Mouse (Mus musculus) urinary bladder, postnatal 36 days (tissue): ENCODE data around the gene Pfkp.

Experiments used
- DNase-seq, 2 experiments: peaks; one replicate each; pipeline ENCODE4 v3.0.0; 2022; ENCODE audit warnings: low spot score in 2 of 2, mixed read lengths in 1 of 2

Gene Pfkp

DNA sequence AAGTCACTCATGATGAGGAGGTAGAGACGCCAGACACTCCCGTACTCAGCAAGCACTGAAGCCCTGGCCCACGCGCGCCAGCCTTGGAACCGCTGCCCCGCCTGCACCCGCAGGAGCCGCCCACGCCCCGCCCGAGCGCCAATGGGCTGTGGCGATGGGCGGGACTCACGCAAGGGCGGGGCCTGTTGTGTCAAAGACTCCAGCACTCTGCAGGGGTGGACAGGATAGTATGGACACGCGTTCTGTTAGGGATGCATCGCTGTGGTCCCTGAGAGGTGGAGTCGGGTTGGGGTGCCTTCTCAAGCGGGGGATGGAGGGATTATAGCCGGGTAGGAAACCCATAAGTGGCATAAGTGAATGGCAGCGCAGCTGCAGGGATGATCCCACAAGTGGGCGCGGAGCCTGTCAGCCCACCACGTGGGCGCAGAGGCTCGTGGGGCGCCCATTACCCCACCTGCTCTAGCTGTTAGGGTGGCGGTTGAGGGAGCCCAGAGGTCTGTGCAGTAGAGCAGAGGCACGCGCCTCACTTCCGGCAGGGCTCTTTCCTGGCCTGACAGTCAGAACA, at the start of gene Pfkp:
Gene Pfkp (minus strand): TSS at position 109 of the 565 bp plus-strand sequence.
- peak; percentile 82 to 86 for DNase-seq

DNA sequence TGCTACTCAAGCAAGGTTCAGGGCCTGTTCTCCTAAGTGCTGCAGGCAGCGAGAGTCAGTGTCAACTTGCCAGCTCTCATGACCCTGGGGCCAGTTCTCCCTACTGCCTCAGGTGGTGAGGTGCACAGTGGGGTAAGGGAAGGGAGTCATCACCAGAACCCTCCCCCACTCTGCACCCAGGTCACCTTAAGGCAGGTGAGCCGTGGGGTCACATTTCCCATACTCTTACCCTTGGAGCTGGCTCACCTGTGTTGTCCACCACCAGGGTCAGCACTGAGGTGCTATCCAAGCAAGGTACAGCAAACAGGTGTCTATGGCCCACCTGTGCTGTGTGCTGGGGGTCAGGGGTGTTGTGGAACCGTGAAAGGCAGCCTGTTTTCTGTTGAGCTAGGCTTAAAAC, 42.0 kb upstream of the Pfkp start:
- DNase-seq: no peak

DNA sequence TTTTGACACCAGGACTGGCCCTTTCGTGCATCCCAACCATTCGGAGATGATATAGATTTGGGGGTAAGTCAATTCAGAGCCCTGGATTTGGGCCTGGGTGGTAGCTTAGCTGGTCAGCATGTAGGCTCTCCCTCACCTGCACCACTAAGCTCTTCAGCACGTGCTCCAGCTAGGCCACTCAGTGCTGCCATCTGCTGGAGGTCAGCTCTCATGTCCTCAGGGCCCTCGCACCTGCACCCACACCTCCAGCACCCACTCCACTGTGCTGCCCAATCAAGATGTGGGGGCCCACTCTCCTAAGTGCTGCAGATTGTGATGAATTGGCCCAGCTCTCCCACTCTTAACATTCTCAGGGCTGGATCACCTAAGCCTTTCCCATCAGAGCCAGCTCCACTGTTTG, 41.4 kb upstream of the Pfkp start:
- peak in 1 of 2 experiments; percentile 18 for DNase-seq

DNA sequence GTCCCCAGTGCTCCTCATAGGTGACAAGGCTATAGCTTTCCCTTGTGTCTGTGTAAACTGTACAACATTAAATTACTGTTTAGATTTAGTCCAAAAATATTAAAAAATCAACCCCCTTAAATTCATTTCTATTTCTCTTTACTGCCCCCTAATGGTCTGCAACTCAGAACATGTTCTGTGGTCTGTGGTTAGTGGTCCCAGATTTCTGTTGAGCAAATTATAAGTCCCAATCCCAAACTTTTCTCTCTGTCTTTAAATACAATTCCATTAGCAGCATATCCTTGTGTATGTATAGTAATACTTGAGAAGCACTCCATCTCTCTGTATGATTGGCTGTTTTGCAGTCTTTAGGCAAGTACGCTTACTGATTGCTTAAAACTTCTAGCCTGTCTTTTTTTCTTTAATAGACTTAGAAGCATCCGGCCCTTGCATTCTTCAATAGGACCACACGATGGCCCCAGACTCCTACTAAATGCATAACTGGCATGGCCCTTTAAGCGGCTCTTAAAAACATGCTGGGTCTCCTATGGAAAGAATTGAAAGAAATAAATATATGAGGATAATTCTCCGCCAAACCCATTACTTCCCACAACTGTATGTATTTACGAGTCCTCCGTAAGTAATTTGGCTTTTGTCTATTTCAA, 40.3 kb upstream of the Pfkp start:
- peak; percentile 13 to 15 for DNase-seq

DNA sequence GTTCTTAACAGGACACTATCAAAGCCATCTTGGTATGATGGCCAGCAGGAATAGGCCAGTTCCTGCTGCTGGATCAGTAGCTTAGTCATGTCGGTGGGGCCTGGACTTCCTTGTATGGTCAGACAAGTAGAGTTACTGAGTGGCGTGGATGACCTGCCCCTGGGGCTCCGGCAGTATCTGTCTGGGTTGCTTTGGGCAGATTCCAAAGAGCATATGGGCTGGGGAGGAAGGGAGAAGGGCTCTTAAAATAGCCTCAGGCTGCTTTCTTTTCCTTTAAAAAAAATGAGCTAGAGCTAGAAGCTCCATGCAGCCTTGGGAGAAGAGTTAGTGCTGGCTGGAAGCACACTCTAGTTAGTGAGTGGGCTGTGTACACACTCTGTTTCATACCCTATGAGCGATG, 18.3 kb upstream of the Pfkp start:
- no peak for DNase-seq

DNA sequence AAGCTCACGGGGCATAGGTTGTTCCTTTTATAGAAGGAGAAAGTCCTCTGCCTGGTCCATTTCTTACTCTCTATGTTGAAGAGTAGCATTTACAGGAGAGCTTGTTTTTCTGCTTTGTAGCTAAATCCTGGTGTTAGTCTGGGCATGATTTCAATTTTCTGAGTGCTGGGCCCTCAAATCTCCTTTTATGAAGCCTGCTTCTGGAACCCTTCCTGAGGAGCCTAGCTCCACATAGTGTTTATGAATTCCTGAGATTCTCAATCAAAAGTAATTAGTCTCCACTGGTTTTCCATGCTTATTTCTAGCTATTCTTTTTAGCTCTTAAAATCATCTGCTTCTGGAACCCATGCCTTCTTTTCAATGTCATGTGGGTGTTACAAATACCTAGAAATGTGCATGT, 16.9 kb upstream of the Pfkp start:
- no peak for DNase-seq

DNA sequence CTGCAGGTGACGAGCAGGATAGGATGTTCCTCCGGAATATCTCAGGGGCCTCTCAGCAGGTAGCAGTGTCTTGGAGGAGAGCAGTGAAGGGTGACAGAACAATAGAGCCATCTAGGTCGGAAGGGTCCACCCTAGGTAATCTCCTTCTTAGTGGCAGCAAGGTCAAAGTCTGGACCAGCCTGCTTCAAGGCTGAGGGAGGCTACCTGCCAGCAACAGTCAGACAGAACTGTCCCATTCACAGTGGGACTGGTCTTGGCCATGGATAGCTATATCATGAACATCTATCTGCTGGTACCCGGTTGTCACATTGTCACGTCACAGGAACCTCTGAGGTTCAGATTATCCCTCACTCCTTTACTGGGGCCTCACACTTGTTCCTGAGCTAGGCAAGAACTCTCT, 15.6 kb upstream of the Pfkp start:
- no peak for DNase-seq

DNA sequence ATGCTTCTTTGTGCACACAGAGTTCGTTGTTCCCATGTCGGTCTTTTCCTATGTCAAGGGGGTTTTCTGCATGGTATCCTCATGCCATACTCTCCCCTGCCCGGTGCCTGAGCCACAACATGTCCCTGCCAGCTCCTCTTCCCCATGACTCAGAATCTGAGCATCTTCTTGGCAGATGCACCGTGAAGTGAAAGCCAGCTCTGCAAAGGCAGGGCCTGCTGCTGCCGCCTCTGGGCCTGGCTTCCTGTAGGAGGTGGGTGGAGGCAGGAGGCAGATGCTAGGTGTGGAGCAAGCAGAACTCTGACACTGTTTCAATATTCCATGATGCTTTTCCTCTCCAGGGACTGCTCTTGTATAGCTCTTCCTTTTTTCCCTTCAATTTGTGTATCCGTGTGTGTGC, 10.7 kb upstream of the Pfkp start:
- DNase-seq: peak; percentile 17 to 19

DNA sequence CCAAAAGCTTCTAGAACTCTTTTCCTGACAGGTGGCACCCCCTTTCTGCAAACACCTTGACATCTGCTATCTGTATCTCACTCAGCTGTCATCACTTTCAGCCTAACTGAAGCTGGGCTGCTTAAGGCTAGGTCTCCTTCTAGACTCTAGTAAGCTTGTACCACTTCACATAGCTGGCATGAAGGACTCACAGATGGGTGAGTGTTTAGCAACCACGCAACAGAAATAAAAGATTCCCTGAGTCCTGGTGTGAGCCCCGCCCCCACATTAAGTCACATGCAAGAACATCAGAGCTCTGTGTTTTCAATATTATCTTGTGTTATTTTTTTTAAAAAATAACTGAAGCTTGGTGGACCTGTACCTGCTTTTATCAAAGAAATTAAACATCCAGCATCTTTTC, 8.7 kb upstream of the Pfkp start:
- no peak for DNase-seq

DNA sequence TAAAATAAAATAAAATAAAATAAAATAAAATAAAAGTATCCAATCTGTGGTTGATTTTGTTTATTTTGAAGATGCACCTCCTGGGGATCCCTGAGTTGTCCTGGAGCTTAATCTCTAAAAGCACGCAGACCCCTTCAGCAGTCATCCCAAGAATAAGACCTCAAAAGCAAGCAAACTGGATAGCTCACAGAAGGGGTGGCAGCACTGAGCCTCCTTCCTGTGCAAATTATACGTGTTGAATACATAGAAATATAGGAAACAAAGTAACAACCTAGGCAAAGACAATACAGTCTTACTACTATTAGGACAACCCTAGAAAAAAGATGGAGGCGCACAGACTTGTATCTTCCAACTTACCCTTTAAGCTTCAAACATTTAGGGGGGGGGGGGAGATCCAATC, 965 bp upstream of the Pfkp start:
- DNase-seq: no peak

DNA sequence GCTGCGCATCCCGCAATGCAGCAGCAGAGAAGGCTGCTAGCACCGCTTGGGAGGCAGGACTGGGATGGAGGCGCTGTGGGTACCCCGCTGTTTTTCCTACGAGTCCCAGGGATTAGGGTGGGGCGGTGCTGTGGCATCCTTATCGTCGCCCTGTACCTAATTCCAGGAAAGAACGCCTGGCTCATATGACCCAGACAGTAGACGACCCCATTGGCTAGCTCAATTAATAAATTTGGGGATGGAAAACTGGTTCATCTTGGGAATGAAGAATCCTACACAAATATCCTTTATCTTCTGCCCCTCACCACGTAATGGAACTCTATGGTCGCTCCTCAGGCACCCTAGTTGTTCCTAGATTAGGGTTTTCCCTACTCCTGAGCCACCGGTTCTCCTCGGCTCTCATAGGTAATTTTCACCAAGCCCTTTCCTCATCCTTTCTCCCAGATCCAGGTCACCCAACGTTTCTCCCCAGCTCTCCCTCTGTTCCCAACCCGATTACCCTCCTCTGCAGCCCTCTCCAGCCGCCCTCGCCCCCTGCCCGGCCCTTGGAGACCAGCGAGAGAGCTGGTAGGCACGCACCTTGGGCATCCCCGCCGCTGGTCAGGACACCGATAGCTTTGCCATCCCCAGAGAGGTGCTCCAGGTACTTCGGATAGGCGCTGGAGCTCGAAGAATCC, 447 bp downstream of the Pfkp start:
- DNase-seq: peak in 1 of 2 experiments; percentile 9

DNA sequence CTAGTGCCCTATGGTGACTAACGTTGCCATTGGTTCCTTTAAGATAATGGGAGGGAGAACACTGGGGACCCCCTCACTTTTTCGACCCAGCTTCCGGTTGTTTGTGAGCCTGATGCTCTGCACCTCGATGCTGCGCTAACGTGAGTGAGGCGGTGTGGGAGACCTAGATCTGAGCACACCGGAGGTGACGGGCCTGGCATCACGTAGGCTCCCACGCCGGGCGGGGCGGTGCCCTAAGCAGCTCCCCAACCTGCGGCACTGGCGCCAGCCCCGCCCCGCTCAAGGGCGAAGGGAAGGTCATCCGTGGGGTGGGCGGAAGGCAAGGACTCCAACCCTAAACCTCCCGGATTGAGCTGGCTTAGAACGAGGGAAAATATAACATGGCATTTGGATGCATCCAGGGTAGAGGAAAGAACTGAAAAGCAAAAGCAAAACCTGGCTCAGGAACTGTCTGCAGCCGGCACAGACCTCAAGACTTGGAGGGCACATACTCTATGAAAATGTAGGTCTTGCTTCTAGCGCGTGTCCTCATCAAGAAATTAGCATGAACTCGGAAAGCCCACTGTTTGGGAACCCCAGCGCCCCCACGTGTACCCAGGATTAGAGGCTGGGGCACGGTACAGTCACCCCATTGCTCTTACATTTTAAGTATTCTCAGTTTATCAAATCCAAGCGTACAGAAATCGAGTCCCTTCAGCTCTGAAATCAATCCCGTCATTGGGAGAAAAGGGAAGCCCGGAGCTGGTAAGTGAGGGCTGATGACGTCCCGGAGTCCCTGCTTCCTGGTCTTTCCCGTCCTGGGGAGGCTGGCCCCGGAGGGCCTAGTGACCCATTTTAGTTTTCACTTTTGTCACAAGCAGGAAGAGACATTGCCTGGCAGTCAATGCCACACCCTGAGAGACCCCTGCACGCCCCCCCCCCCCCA, 1.2 kb downstream of the Pfkp start:
- peak; percentile 24 to 29 for DNase-seq

DNA sequence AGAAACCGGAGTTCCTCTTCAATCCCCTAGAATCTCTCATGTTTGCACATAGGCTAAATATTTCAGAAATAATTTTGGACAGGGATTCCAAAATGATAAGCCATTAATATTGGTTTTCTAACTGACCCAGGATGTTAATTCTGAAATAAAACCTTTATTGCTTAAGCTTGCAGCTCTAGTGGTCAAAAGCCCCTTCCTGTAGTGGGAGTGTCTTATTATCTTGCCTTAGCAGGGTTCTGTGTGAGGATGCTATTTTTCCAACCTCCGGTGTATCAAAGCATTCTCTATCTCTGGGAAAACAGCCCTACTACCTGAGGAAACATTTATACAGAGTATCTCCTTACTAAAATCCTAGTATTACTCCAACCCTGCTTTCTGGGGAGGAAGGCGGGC, 1.9 kb downstream of the Pfkp start:
- no peak for DNase-seq

DNA sequence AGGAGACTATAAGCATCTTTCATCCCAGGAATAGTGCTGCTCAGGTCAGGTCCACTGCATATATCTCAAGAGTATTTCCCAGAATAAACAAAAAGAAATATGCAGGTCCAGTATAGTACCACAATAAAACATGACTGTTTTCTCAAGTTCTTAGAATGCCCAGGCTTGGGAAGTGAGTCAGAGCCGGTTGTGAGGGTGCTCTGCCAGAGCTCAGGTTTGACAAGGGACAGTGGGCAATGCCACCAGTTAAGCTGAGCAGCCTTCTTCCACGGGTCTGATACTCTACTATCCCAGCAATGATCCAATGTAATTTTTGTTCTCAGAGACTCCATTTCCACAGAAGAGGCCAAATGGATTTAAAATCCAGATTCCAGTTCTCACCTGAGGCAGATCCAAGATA, 2.3 kb downstream of the Pfkp start:
- DNase-seq: no peak

DNA sequence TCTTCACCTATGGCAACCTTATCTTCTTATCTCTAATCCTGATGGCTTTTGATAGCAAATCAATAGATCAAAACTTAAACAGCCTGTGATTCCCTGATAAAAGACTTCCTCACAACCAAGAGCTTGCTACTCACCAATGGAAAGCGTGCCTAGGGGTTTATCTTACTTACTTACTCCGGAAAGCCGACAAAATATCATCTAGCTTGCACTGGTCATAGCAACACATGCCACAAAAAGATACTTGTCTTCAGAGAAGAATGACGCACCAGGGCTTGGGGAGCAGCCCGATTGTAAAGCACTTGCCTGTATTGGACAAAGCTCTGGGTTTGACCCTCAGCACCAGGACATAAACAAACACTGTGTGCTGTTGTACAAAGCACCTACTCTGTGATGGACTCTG, 4.6 kb downstream of the Pfkp start:
- DNase-seq: no peak

DNA sequence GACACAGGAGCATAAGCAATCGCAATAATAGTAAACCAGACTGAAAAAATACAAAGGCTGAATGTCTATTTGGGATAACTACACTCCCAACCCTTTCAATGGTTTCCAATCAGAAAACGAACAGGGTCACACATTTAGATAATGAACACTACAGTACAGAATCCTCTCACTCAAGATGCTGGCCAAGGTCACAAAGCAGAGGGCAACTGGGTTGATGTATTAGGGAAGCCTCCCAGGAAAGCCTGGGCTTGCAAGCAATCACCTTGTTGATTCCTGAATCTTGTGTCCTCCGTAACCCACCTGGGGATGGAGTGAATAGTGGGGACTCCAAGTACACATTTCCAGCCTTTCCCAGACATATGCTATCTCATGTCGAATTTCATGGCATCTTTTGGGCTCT, 5.6 kb downstream of the Pfkp start:
- no peak for DNase-seq

DNA sequence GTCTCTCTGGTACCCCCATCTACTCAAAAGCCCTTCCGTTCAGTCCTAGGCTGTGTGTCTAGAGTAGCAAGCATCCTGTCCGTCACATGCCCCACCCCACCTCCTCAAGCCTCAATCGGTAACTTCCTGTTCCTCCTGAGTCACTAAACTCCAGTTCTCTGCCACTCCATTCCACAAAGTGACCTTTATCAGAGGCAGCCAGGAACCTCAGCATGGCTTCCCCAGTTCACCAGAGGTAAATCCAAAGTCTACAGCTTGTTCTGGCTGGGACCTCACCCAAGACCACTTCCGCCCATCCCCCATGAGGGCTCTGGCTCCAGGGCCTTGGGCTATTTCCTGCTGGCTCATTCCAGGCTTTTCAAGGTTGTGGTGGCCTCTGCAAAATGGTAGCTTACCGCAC, 6.1 kb downstream of the Pfkp start:
- no peak for DNase-seq

DNA sequence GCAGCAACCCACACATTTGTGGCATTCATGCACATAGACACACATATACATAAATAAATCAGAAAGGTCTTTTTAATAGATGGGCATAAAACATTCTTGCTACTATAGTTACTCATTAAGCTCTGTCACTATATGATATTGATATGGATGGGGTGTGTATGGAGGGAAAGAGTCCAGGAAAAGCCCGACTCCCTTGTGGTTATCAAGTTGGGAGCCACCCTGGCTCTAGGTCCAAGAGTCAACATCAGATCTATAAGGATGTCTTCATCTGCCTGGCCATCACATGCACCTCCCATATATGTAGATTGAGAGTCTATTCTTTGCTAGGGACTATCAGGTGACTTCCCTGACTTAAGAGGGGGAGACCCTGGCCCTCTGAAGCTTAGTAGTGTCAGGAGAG, 7.1 kb downstream of the Pfkp start:
- no peak for DNase-seq

DNA sequence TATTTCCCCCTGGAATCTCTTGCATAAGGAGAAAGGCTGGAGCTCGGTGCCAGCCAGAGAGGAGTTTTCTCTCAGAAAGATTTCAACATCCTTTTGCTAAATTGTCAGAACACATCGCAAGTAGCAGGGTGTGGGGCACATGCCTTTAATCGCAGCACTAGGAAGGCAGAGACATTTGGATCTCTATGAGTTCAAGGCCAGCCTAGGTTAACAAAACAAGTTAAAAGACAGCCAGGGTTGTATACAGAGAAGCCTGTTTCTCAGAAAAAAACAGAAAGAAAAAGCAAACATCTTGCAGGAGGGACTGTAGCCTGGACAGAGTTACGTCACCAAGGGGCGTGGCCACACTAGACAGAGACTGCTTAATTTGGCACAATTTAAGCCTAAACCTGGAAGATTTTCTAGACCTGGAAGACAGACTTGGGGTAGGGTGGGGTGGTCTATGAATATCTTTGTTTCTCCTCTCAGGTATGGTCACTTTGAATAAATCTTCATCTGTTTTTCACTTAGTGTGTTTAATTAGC, 9.0 kb downstream of the Pfkp start:
- no peak for DNase-seq

DNA sequence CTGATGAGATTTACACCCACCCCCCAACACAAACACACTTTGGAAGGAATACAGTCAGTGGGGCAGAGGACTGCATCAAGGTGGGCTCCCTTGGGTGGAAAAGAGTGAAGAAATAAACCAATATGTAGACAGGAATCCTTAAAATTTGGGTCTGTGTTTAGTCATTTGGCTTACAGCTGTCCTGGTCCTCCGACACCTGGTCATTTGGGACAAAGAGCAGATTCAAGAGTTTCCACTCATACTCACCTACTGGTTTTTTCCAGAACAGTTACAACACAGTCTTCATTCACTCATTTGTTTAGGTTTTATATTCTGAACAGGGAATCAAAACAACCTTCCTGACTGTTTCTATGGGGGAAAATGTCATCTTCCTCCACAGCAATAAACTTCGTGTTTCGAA, 9.6 kb downstream of the Pfkp start:
- DNase-seq: no peak

DNA sequence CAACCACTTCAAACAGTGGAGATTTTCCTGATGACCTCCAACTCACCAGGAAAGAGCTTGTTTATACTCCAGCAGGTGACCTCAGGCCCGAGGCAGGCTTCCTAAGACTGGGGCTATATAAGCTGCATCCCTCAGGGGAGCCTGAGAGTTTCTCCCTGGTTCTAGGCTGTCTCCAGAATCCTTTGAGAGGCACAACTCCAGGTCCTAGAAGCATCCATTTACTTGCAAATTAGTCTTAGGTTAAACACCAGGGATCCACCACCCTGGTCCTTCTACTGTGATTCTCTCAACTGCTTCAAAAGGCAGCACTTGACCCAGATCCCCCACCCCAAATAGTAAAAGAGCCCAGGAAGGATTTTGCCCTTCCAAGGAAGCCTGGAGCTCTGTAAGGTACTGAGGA, 10.2 kb downstream of the Pfkp start:
- no peak for DNase-seq

DNA sequence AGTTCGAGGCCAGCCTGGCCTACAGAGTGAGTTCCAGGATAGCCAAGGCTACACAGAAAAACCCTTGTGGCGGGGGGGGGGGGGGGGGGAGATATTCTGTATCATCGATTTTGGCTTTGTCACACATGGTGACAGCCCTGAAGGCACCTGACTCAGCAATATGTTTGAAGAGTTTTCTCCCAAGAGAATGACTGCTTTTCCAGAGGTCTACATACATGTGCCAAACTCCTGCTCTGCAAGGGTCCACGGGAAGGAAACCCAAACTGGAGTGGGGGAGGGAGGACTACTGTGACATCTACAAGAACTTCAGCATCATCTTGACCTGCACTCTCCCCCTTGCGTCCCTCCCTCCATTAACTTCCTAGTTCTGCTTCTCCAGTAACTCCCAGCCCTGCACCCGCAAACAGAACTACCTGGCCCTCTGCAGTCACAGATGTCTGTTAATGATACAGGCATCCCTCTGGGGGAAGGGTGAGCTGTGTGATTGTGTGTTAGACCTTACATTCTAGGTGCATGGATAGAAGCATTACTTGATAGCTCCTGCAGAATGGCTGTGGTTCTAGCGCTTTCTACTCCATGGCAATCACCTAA, 10.9 kb downstream of the Pfkp start:
- DNase-seq: no peak
